Mouse (Mus musculus) gastrocnemius, adult 2 months (tissue): Measurements from ENCODE around the gene Fastkd1. TPM values are rescaled to one million over a fixed set of nuclear protein-coding genes. Genes with fewer than 3 reads are reported as not detected.
A peak's percentile ranks its signal among the peaks of the same experiment; 100 is the strongest.
"Not testable (repeated sequence)": the region's sequence is repeated elsewhere in the genome, so short reads cannot be mapped to it uniquely, and the experiment has no call there.

Experiments used
- DNase-seq: peaks from one replicate; pipeline ENCODE4 v3.0.0; 2022
- H3K27ac ChIP-seq: fragments of 200-600 bp; 2 replicates; pipeline ENCODE4 v1.8.1; 2022; ENCODE audit warnings: mild to moderate bottlenecking
- H3K4me3 ChIP-seq: fragments of 200-600 bp; 2 replicates; pipeline ENCODE4 v1.8.1; 2022; ENCODE audit warnings: mild to moderate bottlenecking, moderate library complexity
- CTCF ChIP-seq: fragments of 200-600 bp; IDR thresholded peaks from 2 replicates; pipeline ENCODE4 v1.8.1; 2022; ENCODE audit warnings: antibody characterized with exemption, mild to moderate bottlenecking, moderate library complexity
- intact Hi-C: fragments of 180-260 bp; cut with DNase I; formaldehyde crosslinking; loops from one replicate; pipeline ENCODE4 v1.15.1; 2025
- total RNA-seq, 2 experiments: library from RNA; stranded (reverse); gene quantifications; 2 replicates each; pipeline ENCODE4 v1.2.3; 2021

Gene Fastkd1
- total RNA-seq, 2 experiments from 2014 or later, result 15.2 to 20.3 TPM

DNA sequence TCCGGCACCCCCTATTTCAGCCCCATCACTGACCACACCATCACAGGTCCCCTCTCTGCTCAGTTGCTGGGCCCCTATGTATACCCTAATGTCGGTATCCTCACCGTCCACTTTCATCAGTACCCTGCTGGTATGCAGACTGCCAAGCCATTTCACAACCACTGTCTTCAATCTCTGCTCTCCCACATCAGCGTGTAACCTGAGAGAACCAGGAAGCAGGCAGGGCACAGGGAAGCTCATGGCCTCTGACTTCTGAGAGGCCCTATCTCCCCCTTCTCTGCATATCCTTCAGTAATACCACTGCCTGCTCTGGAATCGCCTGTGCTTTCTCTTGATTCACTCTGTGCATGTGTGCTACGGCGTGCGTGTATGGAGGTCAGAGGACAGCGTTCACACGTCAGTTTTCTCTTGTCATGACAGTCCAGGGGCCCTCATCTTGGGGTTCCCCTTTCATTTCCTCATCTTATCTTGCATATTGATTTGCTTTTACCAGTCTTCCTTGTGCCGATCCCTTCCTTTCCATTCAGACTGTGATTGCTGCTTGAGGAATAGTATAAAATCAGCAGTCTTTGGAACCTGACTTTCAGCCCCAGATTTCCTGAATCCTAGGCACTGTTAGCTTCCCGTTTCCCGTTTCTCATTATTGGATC, 49.4 kb downstream of the Fastkd1 start:
- Histone ChIP-seq H3K27ac (peak overlapping the region; percentile 38), H3K4me3 (no peak overlapping the region)
- no peak for DNase-seq
- TF ChIP-seq CTCF, result no peak
- intact Hi-C loops, result no loop called here

DNA sequence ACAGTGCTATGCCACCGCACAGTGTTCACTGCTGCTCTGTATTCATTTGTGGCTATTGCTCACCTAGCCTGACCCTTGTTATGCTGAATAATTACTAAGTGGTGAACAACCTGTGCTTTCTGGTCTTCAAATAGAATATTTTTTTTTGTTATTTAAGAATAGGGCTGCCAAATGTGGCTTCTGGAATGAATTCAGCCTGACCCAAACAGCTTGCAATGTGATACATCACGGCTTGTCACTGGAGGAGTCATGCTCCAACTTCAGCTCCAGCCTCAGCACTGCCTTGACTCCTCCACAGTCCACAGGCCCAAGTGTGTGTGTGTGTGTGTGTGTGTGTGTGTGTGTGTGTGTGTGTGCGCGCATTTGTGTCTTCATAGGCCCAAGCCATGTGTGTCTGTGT, 54.0 kb downstream of the Fastkd1 start:
- no peak for TF ChIP-seq CTCF
- Histone ChIP-seq H3K4me3 (no peak overlapping the region), H3K27ac (peak overlapping the region; percentile 63)
- intact Hi-C loops, result no loop called here
- peak; percentile 24 for DNase-seq

DNA sequence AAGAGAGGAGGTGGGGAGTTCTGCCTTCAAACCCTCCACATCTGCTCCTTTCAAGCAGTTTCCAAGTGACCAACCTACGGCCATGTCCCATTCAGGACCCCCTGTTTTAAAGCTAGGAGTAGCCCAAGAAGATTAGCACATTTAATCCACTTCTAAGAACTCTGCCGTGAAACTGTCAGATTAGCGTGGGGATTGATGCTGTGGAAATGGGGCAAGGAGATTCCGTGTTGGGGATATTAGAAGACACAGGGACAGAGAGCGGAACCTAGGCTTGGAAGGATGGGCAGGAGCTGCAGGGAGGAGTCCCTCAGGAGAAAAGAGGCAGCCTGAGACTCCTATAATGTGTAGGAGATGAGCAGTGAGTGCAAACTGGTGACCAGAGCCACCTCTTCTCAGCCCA, 63.6 kb downstream of the Fastkd1 start:
- H3K4me3 ChIP-seq, result no peak overlapping the region
- H3K27ac ChIP-seq, result no peak overlapping the region
- DNase-seq, result no peak
- intact Hi-C loops, result no loop called here
- no peak for TF ChIP-seq CTCF

- peak within 1 kb of the TSS; percentile 95 for H3K4me3 ChIP-seq
- no peak for TF ChIP-seq CTCF
- intact Hi-C loops, result no loop called here
- peak; percentile 94 for DNase-seq
- H3K27ac ChIP-seq, result peak within 1 kb of the TSS; percentile 80
Observed at GRCm38 (mm10) chr2:69646726-69647490, 66.4 kb downstream of the Fastkd1 start, which contains the start of gene Bbs5. Bbs5 (plus strand) TSS chr2:69647171.

GRCm38 (mm10) chr2:69644968-69645617, 68.2 kb downstream of the Fastkd1 start:
- TF ChIP-seq CTCF, result no peak
- Histone ChIP-seq H3K4me3 (no peak overlapping the region), H3K27ac (no peak overlapping the region)
- DNase-seq, result no peak
- intact Hi-C loops, result no loop called here

DNA sequence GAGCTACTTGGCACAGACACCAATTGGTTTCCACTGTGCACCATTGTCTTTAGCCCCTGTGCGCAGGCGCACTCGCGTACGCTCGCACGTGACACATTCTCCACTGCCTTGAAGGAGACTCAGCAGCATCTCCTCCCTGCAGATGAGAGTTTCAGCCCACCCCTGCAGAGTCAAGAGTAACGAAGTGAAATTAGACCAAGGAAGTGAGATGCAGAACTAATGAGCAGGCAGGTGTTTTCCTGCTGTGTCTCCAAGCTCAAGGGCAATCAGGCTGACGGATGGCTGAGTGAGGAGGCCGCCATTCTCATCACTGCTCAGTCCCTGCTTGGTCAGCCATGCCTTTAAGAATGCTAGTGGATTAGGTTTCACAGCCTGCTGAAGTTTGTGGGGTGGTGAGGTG, 73.2 kb downstream of the Fastkd1 start:
- H3K4me3 ChIP-seq, result no peak overlapping the region
- intact Hi-C loops, result no loop called here
- no peak overlapping the region for H3K27ac ChIP-seq
- no peak for DNase-seq
- TF ChIP-seq CTCF, result no peak

- H3K4me3 ChIP-seq, intact Hi-C loops, DNase-seq, H3K27ac ChIP-seq: not testable (repeated sequence)
- peak; percentile 26; the same call in 1 of the 2 replicates for TF ChIP-seq CTCF
Observed at GRCm38 (mm10) chr2:69637989-69638388, 75.3 kb downstream of the Fastkd1 start.

Other genes with a start within 250 kb of the Fastkd1 start
- gene Lrp2, start 127.5 kb downstream of the Fastkd1 start, total RNA-seq, result not detected
- 1 to 10 TPM; 3.7 to 4.6 TPM for gene Bbs5, start 66.3 kb downstream of the Fastkd1 start, total RNA-seq
- gene Klhl41, start 43.4 kb downstream of the Fastkd1 start, total RNA-seq, result 100 to 1,000 TPM; 511 to 652 TPM
- gene Ppig, start 9.0 kb upstream of the Fastkd1 start, total RNA-seq, result 10 to 100 TPM; 31.8 to 35.3 TPM
- gene Ccdc173, start 76.1 kb upstream of the Fastkd1 start, total RNA-seq, result under 1 TPM; 0.38 to 0.56 TPM
- 10 to 100 TPM; 18.9 to 20.6 TPM for gene Phospho2, start 76.1 kb upstream of the Fastkd1 start, total RNA-seq
- gene Klhl23, start 108.4 kb upstream of the Fastkd1 start, total RNA-seq, result 10 to 100 TPM; 13.4 to 15.6 TPM
- 10 to 100 TPM; 56.1 to 59.5 TPM for gene Ssb, start 148.0 kb upstream of the Fastkd1 start, total RNA-seq
- gene Mettl5, start 172.1 kb upstream of the Fastkd1 start, total RNA-seq, result 10 to 100 TPM; 11.1 to 16.0 TPM
- gene Ubr3, start 183.7 kb upstream of the Fastkd1 start, total RNA-seq, result 100 to 1,000 TPM; 193 to 217 TPM